Mouse (Mus musculus): Measurements from ENCODE around the gene Wbp2. TPM values are rescaled to one million over a fixed set of nuclear protein-coding genes. Genes with fewer than 3 reads are reported as not detected.

The Wbp2 gene
- polyA plus RNA-seq, 1 experiment from 2014 or later = 183 TPM

DNA sequence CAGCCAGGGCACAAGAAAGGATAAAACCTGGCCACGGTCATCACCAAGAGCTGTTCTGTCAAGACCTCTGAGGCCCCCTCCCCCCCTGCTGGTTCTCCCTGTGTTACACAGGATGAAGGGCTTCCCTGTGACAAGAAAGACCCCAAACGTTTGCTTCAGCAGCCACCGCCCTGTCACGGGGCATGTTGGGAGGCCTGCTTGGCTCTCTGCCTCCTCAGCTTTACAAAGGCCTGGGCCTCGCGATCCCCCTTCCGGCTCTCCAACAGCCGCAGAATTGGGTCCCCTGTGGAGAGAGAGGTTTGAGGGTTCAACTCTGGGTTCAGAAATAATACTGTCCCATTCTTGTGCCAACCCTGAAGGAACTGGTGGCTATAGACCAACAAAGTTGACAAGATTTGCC, 24.3 kb downstream of the Wbp2 start:
- H3K9me3 ChIP-seq (ENCODE audit: control insufficient read depth, low read length) = no peaks in the 10 kb centered on the region
- H3K4me1 ChIP-seq (ENCODE audit: control insufficient read depth, insufficient read depth, low read depth, low read length) = no peaks in the 10 kb centered on the region
- H3K27ac ChIP-seq (ENCODE audit: low read depth, low read length) = no peak overlapping the region
- no peaks in the 10 kb centered on the region for H3K27me3 ChIP-seq (replicated peaks; ENCODE audit: control insufficient read depth, insufficient read depth, low read length)
- H3K4me3 ChIP-seq (ENCODE audit: low read length) = no peak overlapping the region
- no peak overlapping the region for H3K9ac ChIP-seq (ENCODE audit: low read depth, low read length)
- WGBS = 34% methylated on average over 8 of the region's 8 CpGs
- H3K36me3 ChIP-seq (ENCODE audit: control insufficient read depth, insufficient read depth, low read length) = peaks cover 24% of the 10 kb centered on the region
- H3K4me2 ChIP-seq (ENCODE audit: low read length) = no peak overlapping the region
- ATAC-seq = no peak

- no peak for ATAC-seq
- H3K36me3 ChIP-seq (ENCODE audit: control insufficient read depth, insufficient read depth, low read length) = peaks cover 27% of the 10 kb centered on the region
- no peaks in the 10 kb centered on the region for H3K9me3 ChIP-seq (ENCODE audit: control insufficient read depth, low read length)
- whole genome bisulfite sequencing = 81% methylated on average over 13 of the region's 13 CpGs
- no peak overlapping the region for H3K4me2 ChIP-seq (ENCODE audit: low read length)
- H3K27ac ChIP-seq (ENCODE audit: low read depth, low read length) = no peak overlapping the region
- no peaks in the 10 kb centered on the region for H3K27me3 ChIP-seq (replicated peaks; ENCODE audit: control insufficient read depth, insufficient read depth, low read length)
- H3K9ac ChIP-seq (ENCODE audit: low read depth, low read length) = no peak overlapping the region
- H3K4me1 ChIP-seq (ENCODE audit: control insufficient read depth, insufficient read depth, low read depth, low read length) = no peaks in the 10 kb centered on the region
- no peak overlapping the region for H3K4me3 ChIP-seq (ENCODE audit: low read length)
Observed at GRCm38 (mm10) chr11:116061641-116062415, 25.0 kb downstream of the Wbp2 start.

- Histone ChIP-seq H3K27ac (ENCODE audit: low read depth, low read length) (no peak overlapping the region), H3K36me3 (ENCODE audit: control insufficient read depth, insufficient read depth, low read length) (peaks cover 33% of the 10 kb centered on the region), H3K4me3 (ENCODE audit: low read length) (no peak overlapping the region), H3K9me3 (ENCODE audit: control insufficient read depth, low read length) (no peaks in the 10 kb centered on the region), H3K4me2 (ENCODE audit: low read length) (no peak overlapping the region), H3K27me3 (replicated peaks; ENCODE audit: control insufficient read depth, insufficient read depth, low read length) (no peaks in the 10 kb centered on the region), H3K4me1 (ENCODE audit: control insufficient read depth, insufficient read depth, low read depth, low read length) (no peaks in the 10 kb centered on the region), H3K9ac (ENCODE audit: low read depth, low read length) (no peak overlapping the region)
- ATAC-seq = no peak
- WGBS = 82% methylated on average over 9 of the region's 9 CpGs
Observed at GRCm38 (mm10) chr11:116060596-116060995, 26.2 kb downstream of the Wbp2 start.

- no peaks in the 10 kb centered on the region for H3K4me1 ChIP-seq (ENCODE audit: control insufficient read depth, insufficient read depth, low read depth, low read length)
- ATAC-seq = no peak
- no peak overlapping the region for H3K27ac ChIP-seq (ENCODE audit: low read depth, low read length)
- no peaks in the 10 kb centered on the region for H3K27me3 ChIP-seq (replicated peaks; ENCODE audit: control insufficient read depth, insufficient read depth, low read length)
- H3K36me3 ChIP-seq (ENCODE audit: control insufficient read depth, insufficient read depth, low read length) = peaks cover 43% of the 10 kb centered on the region
- H3K9me3 ChIP-seq (ENCODE audit: control insufficient read depth, low read length) = no peaks in the 10 kb centered on the region
- no peak overlapping the region for H3K4me3 ChIP-seq (ENCODE audit: low read length)
- no peak overlapping the region for H3K9ac ChIP-seq (ENCODE audit: low read depth, low read length)
- H3K4me2 ChIP-seq (ENCODE audit: low read length) = no peak overlapping the region
- 93% methylated on average over 11 of the region's 11 CpGs for WGBS
Observed at GRCm38 (mm10) chr11:116059691-116060025, 27.1 kb downstream of the Wbp2 start.

- H3K36me3 ChIP-seq (ENCODE audit: control insufficient read depth, insufficient read depth, low read length) = peaks cover 46% of the 10 kb centered on the region
- no peaks in the 10 kb centered on the region for H3K4me1 ChIP-seq (ENCODE audit: control insufficient read depth, insufficient read depth, low read depth, low read length)
- no peak overlapping the region for H3K4me3 ChIP-seq (ENCODE audit: low read length)
- no peak for ATAC-seq
- no peaks in the 10 kb centered on the region for H3K9me3 ChIP-seq (ENCODE audit: control insufficient read depth, low read length)
- no peak overlapping the region for H3K27ac ChIP-seq (ENCODE audit: low read depth, low read length)
- no peak overlapping the region; the same call in 1 of the 2 replicates for H3K9ac ChIP-seq (ENCODE audit: low read depth, low read length)
- no peaks in the 10 kb centered on the region for H3K27me3 ChIP-seq (replicated peaks; ENCODE audit: control insufficient read depth, insufficient read depth, low read length)
- no peak overlapping the region for H3K4me2 ChIP-seq (ENCODE audit: low read length)
- 94% methylated on average over 17 of the region's 17 CpGs for WGBS
Observed at GRCm38 (mm10) chr11:116058868-116059690, 27.7 kb downstream of the Wbp2 start.

DNA sequence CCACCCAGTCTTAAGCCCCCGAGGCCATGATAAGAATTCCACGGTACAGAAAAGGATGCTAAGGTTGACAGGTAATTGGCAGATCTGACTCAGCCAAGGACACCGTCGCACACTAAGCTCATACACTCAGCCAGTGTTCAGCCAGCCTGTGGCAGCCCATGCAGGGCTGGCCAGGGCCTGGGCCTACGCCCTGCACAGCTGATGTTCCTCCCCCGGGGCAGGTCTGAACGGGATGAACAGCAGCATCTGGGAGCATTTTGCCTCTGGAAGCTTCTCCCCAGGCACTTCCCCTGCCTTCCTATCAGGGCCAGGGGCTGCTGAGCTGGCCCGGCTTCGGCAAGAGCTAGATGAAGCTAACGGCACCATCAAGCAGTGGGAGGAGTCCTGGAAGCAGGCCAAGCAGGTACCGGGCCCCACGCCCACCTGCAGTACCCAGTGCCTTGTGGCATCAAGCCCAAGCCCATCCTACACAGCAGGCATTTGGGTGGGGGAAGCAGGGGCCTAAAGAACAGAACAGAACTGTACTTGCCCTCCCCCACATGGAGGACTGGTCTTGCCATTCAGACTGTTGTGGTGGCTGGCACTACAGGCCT, 28.7 kb downstream of the Wbp2 start:
- Histone ChIP-seq H3K4me3 (ENCODE audit: low read length) (no peak overlapping the region), H3K27me3 (replicated peaks; ENCODE audit: control insufficient read depth, insufficient read depth, low read length) (no peaks in the 10 kb centered on the region), H3K4me1 (ENCODE audit: control insufficient read depth, insufficient read depth, low read depth, low read length) (no peaks in the 10 kb centered on the region), H3K9me3 (ENCODE audit: control insufficient read depth, low read length) (no peaks in the 10 kb centered on the region), H3K9ac (ENCODE audit: low read depth, low read length) (no peak overlapping the region), H3K27ac (ENCODE audit: low read depth, low read length) (no peak overlapping the region), H3K36me3 (ENCODE audit: control insufficient read depth, insufficient read depth, low read length) (peaks cover 49% of the 10 kb centered on the region), H3K4me2 (ENCODE audit: low read length) (no peak overlapping the region)
- ATAC-seq = no peak
- 82% methylated on average over 12 of the region's 12 CpGs for WGBS

DNA sequence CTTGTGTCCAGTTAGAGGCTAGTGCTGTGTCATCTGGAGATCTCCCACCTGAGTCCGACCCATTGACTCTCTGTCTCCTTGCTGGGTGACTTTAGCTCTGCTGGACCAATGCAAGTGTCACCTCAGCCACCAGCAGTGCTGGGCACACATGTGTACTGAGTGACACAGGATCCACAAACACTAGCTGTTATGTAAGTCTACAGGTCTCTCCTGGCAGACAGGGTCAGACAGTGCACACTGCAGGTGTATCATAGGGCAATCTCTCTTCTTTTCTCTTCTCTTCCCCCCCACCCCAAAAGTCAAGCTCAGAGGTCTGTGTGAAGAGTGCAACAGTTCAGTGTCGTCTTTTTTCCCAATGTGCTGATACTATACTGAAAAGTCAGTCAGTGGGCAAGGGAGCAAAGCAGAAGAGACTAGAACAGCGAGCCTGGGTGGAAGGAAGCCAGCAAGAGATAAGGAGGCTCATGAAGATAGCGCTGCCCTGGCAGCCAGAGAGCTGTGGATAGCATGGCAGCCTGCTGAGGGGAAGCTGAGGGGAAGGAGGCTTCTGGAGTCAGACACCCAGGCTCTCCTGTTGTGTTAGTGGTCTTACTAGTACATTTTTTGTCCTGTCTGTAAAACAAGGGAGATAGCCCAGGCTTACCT, 29.4 kb downstream of the Wbp2 start:
- Histone ChIP-seq H3K9ac (ENCODE audit: low read depth, low read length) (no peak overlapping the region), H3K4me1 (ENCODE audit: control insufficient read depth, insufficient read depth, low read depth, low read length) (no peaks in the 10 kb centered on the region), H3K27ac (ENCODE audit: low read depth, low read length) (no peak overlapping the region), H3K4me2 (ENCODE audit: low read length) (no peak overlapping the region), H3K36me3 (ENCODE audit: control insufficient read depth, insufficient read depth, low read length) (peaks cover 56% of the 10 kb centered on the region), H3K9me3 (ENCODE audit: control insufficient read depth, low read length) (no peaks in the 10 kb centered on the region), H3K4me3 (ENCODE audit: low read length) (no peak overlapping the region), H3K27me3 (replicated peaks; ENCODE audit: control insufficient read depth, insufficient read depth, low read length) (no peaks in the 10 kb centered on the region)
- ATAC-seq = no peak
- 89% methylated on average over 4 of the region's 4 CpGs for WGBS

DNA sequence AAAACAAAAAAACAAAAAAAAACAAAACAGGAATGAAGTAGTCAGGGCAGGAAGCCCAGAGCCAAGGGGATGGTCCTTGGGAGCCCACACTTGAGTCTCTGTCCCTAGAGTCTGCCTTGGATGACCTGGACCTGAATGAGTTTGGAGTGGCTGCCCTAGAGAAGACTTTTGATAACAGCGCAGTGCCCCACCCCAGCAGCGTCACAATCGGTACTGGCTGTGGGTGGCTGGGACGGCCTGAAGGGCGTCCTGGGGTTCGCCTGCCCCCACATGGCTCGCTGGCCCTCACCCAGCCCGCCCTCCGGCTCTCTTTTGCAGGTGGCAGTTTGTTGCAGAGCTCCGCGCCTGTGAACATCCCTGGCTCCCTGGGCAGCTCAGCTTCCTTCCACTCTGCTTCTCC, 30.9 kb downstream of the Wbp2 start:
- Histone ChIP-seq H3K27me3 (replicated peaks; ENCODE audit: control insufficient read depth, insufficient read depth, low read length) (no peaks in the 10 kb centered on the region), H3K9me3 (ENCODE audit: control insufficient read depth, low read length) (no peaks in the 10 kb centered on the region), H3K4me3 (ENCODE audit: low read length) (no peak overlapping the region), H3K36me3 (ENCODE audit: control insufficient read depth, insufficient read depth, low read length) (peaks cover 55% of the 10 kb centered on the region), H3K9ac (ENCODE audit: low read depth, low read length) (no peak overlapping the region), H3K27ac (ENCODE audit: low read depth, low read length) (no peak overlapping the region), H3K4me1 (ENCODE audit: control insufficient read depth, insufficient read depth, low read depth, low read length) (no peaks in the 10 kb centered on the region), H3K4me2 (ENCODE audit: low read length) (no peak overlapping the region)
- WGBS = 94% methylated on average over 7 of the region's 11 CpGs
- ATAC-seq = no peak
